Mouse (Mus musculus): ENCODE data around the gene Zfp12. TPM values are rescaled to one million over a fixed set of nuclear protein-coding genes. Genes with fewer than 3 reads are reported as not detected.

Zfp12 gene
- polyA plus RNA-seq, 1 experiment, result 12.4 TPM

- Histone ChIP-seq H3K27ac (ENCODE audit: insufficient read depth, low read length) (no peak overlapping the region), H3K4me3 (ENCODE audit: low read depth, low read length) (no peak overlapping the region), H3K9me3 (replicated peaks; ENCODE audit: control insufficient read depth, insufficient read depth, low read length, poor library complexity, severe bottlenecking) (no peaks in the 10 kb centered on the region), H3K36me3 (ENCODE audit: control insufficient read depth, insufficient read depth, low read length, poor library complexity, severe bottlenecking) (no peaks in the 10 kb centered on the region), H3K4me1 (ENCODE audit: control insufficient read depth, insufficient read depth, low read length) (no peaks in the 10 kb centered on the region), H3K27me3 (ENCODE audit: control insufficient read depth, insufficient read depth, low read length, poor library complexity, severe bottlenecking) (peaks cover 4% of the 10 kb centered on the region), H3K9ac (ENCODE audit: low read depth, poor library complexity, severe bottlenecking) (no peak overlapping the region)
- no peak for TF ChIP-seq EP300 (IDR thresholded peaks at IDR 0.05; ENCODE audit: insufficient read depth, low read depth, low read length)
- no peak for TF ChIP-seq POLR2A (IDR thresholded peaks at IDR 0.05; ENCODE audit: insufficient read depth, low read length)
- TF ChIP-seq CTCF (IDR thresholded peaks at IDR 0.05; ENCODE audit: low read depth, low read length), result no peak
Measured at GRCm38 (mm10) chr5:143289299-143289698, 54.3 kb downstream of the Zfp12 start.

- H3K9ac ChIP-seq (ENCODE audit: low read depth, poor library complexity, severe bottlenecking), result peak overlapping the region; percentile 77
- no peaks in the 10 kb centered on the region for H3K36me3 ChIP-seq (ENCODE audit: control insufficient read depth, insufficient read depth, low read length, poor library complexity, severe bottlenecking)
- H3K27me3 ChIP-seq (ENCODE audit: control insufficient read depth, insufficient read depth, low read length, poor library complexity, severe bottlenecking), result peaks cover 4% of the 10 kb centered on the region
- H3K27ac ChIP-seq (ENCODE audit: insufficient read depth, low read length), result no peak overlapping the region
- H3K4me3 ChIP-seq (ENCODE audit: low read depth, low read length), result peak overlapping the region; percentile 65
- TF ChIP-seq CTCF (IDR thresholded peaks at IDR 0.05; ENCODE audit: low read depth, low read length) (no peak), POLR2A (IDR thresholded peaks at IDR 0.05; ENCODE audit: insufficient read depth, low read length) (no peak), EP300 (IDR thresholded peaks at IDR 0.05; ENCODE audit: insufficient read depth, low read depth, low read length) (no peak)
- no peaks in the 10 kb centered on the region for H3K9me3 ChIP-seq (replicated peaks; ENCODE audit: control insufficient read depth, insufficient read depth, low read length, poor library complexity, severe bottlenecking)
- H3K4me1 ChIP-seq (ENCODE audit: control insufficient read depth, insufficient read depth, low read length), result no peaks in the 10 kb centered on the region
Measured at GRCm38 (mm10) chr5:143292879-143293278, 57.9 kb downstream of the Zfp12 start.

GRCm38 (mm10) chr5:143293404-143293803 is 58.4 kb downstream of the Zfp12 start, which contains the start of gene Zfp853:
Gene Zfp853, minus strand, starts transcription at chr5:143293623.
- Histone ChIP-seq H3K4me3 (ENCODE audit: low read depth, low read length) (peak within 1 kb of the TSS; percentile 65), H3K9me3 (replicated peaks; ENCODE audit: control insufficient read depth, insufficient read depth, low read length, poor library complexity, severe bottlenecking) (no peaks in the 10 kb centered on the region), H3K4me1 (ENCODE audit: control insufficient read depth, insufficient read depth, low read length) (no peaks in the 10 kb centered on the region), H3K36me3 (ENCODE audit: control insufficient read depth, insufficient read depth, low read length, poor library complexity, severe bottlenecking) (no peaks in the 10 kb centered on the region), H3K27me3 (ENCODE audit: control insufficient read depth, insufficient read depth, low read length, poor library complexity, severe bottlenecking) (peaks cover 4% of the 10 kb centered on the region), H3K27ac (ENCODE audit: insufficient read depth, low read length) (no peak within 1 kb of the TSS), H3K9ac (ENCODE audit: low read depth, poor library complexity, severe bottlenecking) (peak within 1 kb of the TSS; percentile 77)
- TF ChIP-seq CTCF (IDR thresholded peaks at IDR 0.05; ENCODE audit: low read depth, low read length) (no peak), POLR2A (IDR thresholded peaks at IDR 0.05; ENCODE audit: insufficient read depth, low read length) (no peak), EP300 (IDR thresholded peaks at IDR 0.05; ENCODE audit: insufficient read depth, low read depth, low read length) (no peak)

GRCm38 (mm10) chr5:143294862-143295261 is 59.9 kb downstream of the Zfp12 start:
- H3K27me3 ChIP-seq (ENCODE audit: control insufficient read depth, insufficient read depth, low read length, poor library complexity, severe bottlenecking), result peaks cover 4% of the 10 kb centered on the region
- H3K4me1 ChIP-seq (ENCODE audit: control insufficient read depth, insufficient read depth, low read length), result no peaks in the 10 kb centered on the region
- no peaks in the 10 kb centered on the region for H3K9me3 ChIP-seq (replicated peaks; ENCODE audit: control insufficient read depth, insufficient read depth, low read length, poor library complexity, severe bottlenecking)
- TF ChIP-seq EP300 (IDR thresholded peaks at IDR 0.05; ENCODE audit: insufficient read depth, low read depth, low read length) (no peak), POLR2A (IDR thresholded peaks at IDR 0.05; ENCODE audit: insufficient read depth, low read length) (no peak), CTCF (IDR thresholded peaks at IDR 0.05; ENCODE audit: low read depth, low read length) (peak; percentile 55)
- H3K36me3 ChIP-seq (ENCODE audit: control insufficient read depth, insufficient read depth, low read length, poor library complexity, severe bottlenecking), result no peaks in the 10 kb centered on the region
- H3K9ac ChIP-seq (ENCODE audit: low read depth, poor library complexity, severe bottlenecking), result no peak overlapping the region
- no peak overlapping the region for H3K4me3 ChIP-seq (ENCODE audit: low read depth, low read length)
- no peak overlapping the region for H3K27ac ChIP-seq (ENCODE audit: insufficient read depth, low read length)

GRCm38 (mm10) chr5:143295330-143295729 is 60.4 kb downstream of the Zfp12 start:
- Histone ChIP-seq H3K27ac (ENCODE audit: insufficient read depth, low read length) (no peak overlapping the region), H3K4me1 (ENCODE audit: control insufficient read depth, insufficient read depth, low read length) (no peaks in the 10 kb centered on the region), H3K27me3 (ENCODE audit: control insufficient read depth, insufficient read depth, low read length, poor library complexity, severe bottlenecking) (peaks cover 4% of the 10 kb centered on the region), H3K9ac (ENCODE audit: low read depth, poor library complexity, severe bottlenecking) (no peak overlapping the region), H3K4me3 (ENCODE audit: low read depth, low read length) (no peak overlapping the region), H3K36me3 (ENCODE audit: control insufficient read depth, insufficient read depth, low read length, poor library complexity, severe bottlenecking) (no peaks in the 10 kb centered on the region), H3K9me3 (replicated peaks; ENCODE audit: control insufficient read depth, insufficient read depth, low read length, poor library complexity, severe bottlenecking) (no peaks in the 10 kb centered on the region)
- TF ChIP-seq CTCF (IDR thresholded peaks at IDR 0.05; ENCODE audit: low read depth, low read length), result no peak
- TF ChIP-seq POLR2A (IDR thresholded peaks at IDR 0.05; ENCODE audit: insufficient read depth, low read length), result no peak
- TF ChIP-seq EP300 (IDR thresholded peaks at IDR 0.05; ENCODE audit: insufficient read depth, low read depth, low read length), result no peak

GRCm38 (mm10) chr5:143297986-143298385 is 63.0 kb downstream of the Zfp12 start:
- H3K9me3 ChIP-seq (replicated peaks; ENCODE audit: control insufficient read depth, insufficient read depth, low read length, poor library complexity, severe bottlenecking), result no peaks in the 10 kb centered on the region
- H3K4me3 ChIP-seq (ENCODE audit: low read depth, low read length), result no peak overlapping the region
- no peak for TF ChIP-seq EP300 (IDR thresholded peaks at IDR 0.05; ENCODE audit: insufficient read depth, low read depth, low read length)
- no peak for TF ChIP-seq POLR2A (IDR thresholded peaks at IDR 0.05; ENCODE audit: insufficient read depth, low read length)
- TF ChIP-seq CTCF (IDR thresholded peaks at IDR 0.05; ENCODE audit: low read depth, low read length), result no peak
- H3K27me3 ChIP-seq (ENCODE audit: control insufficient read depth, insufficient read depth, low read length, poor library complexity, severe bottlenecking), result peaks cover 4% of the 10 kb centered on the region
- no peaks in the 10 kb centered on the region for H3K36me3 ChIP-seq (ENCODE audit: control insufficient read depth, insufficient read depth, low read length, poor library complexity, severe bottlenecking)
- H3K27ac ChIP-seq (ENCODE audit: insufficient read depth, low read length), result no peak overlapping the region
- H3K9ac ChIP-seq (ENCODE audit: low read depth, poor library complexity, severe bottlenecking), result no peak overlapping the region
- H3K4me1 ChIP-seq (ENCODE audit: control insufficient read depth, insufficient read depth, low read length), result no peaks in the 10 kb centered on the region
